Mouse (Mus musculus) cortical plate, adult 2 months (tissue): ENCODE measurements around the gene Car5a.

Experiments used
- CTCF ChIP-seq: fragments of 200-500 bp; IDR thresholded peaks from 2 replicates; pipeline ENCODE4 v1.5.1; 2011; ENCODE audit warnings: mild to moderate bottlenecking, control low read depth, low read length; ENCODE audit not compliant: insufficient read depth; ENCODE audit errors: extremely low read depth
- POLR2A ChIP-seq: fragments of 200-500 bp; IDR thresholded peaks from 2 replicates; pipeline ENCODE4 v1.6.1; 2011; ENCODE audit warnings: mild to moderate bottlenecking, low read length, control low read depth; ENCODE audit not compliant: insufficient read depth; ENCODE audit errors: extremely low read depth

GRCm38 (mm10) chr8:121944831-121945230 is at the start of gene Car5a:
- TF ChIP-seq CTCF, result no peak
- TF ChIP-seq POLR2A, result no peak
